Mouse (Mus musculus): Measurements from ENCODE around the gene Pate2.

- peak; percentile 56 for TF ChIP-seq CTCF (conservative IDR thresholded peaks at IDR 0.05; ENCODE audit: low read length)
- TF ChIP-seq POU5F1 (IDR thresholded peaks at IDR 0.05; ENCODE audit: borderline replicate concordance, low read length), result no peak
- no peak for TF ChIP-seq NANOG (IDR thresholded peaks at IDR 0.05; ENCODE audit: borderline replicate concordance, low read length)
These were observed 28.6 kb upstream of the Pate2 start for GRCm38 (mm10) chr9:35541488-35541887.
